Comparison of ENCODE assay signal across 10 mouse cellular contexts in genomic region chr16:44695859-44696620, GRCm38 (mm10). TPM values are rescaled to one million over a fixed set of nuclear protein-coding genes. Genes with fewer than 3 reads are reported as not detected.
DNase-seq lines count a peak whose midpoint lies in the region; ATAC-seq and TF ChIP-seq lines count a peak whose summit lies in the region.
"Had no signal": no experiment of that assay in that cellular context is flagged by ENCODE, and none has a peak within 500 bp of the region (broad histone marks: within the 10 kb centered on the region; RNA-seq: fewer than 3 reads in every experiment).

No protein-coding gene starts in this region.

- peak; percentile 97 for ATAC-seq in kidney, embryonic 15.5 days (replicated peaks; ENCODE audit: low FRiP score)
- ATAC-seq in forebrain, postnatal 0 days, result peak; percentile 28; the same call in 1 of the 2 replicates
- ATAC-seq in hindbrain, embryonic 14.5 days (ENCODE audit: low FRiP score), result peak; percentile 34; the same call in 1 of the 2 replicates

- H3K27ac ChIP-seq in kidney, embryonic 15.5 days, result peak overlapping the region; percentile 83
- no peak overlapping the region for H3K27ac ChIP-seq in forebrain, postnatal 0 days (ENCODE audit: low read depth, low read length)
- 0 out of 2 replicates have a peak overlapping the region, but pooled peaks have one; percentile 8 for H3K27ac ChIP-seq in hindbrain, embryonic 14.5 days
- H3K27ac ChIP-seq: liver, embryonic 14.5 days had no signal

- no peaks in the 10 kb centered on the region for H3K9me3 ChIP-seq in kidney, embryonic 15.5 days (replicated peaks)
- H3K9me3 ChIP-seq in forebrain, postnatal 0 days (ENCODE audit: low read length), result no peaks in the 10 kb centered on the region
- no peaks in the 10 kb centered on the region for H3K9me3 ChIP-seq in hindbrain, embryonic 14.5 days (ENCODE audit: control insufficient read depth, low read length)

- TF ChIP-seq CTCF in forebrain, postnatal 0 days (IDR thresholded peaks at IDR 0.05; ENCODE audit: low read depth), result no peak

- no peaks in the 10 kb centered on the region for H3K27me3 ChIP-seq in kidney, embryonic 15.5 days
- no peaks in the 10 kb centered on the region for H3K27me3 ChIP-seq in forebrain, postnatal 0 days (ENCODE audit: insufficient read depth, low read length)
- H3K27me3 ChIP-seq in hindbrain, embryonic 14.5 days (ENCODE audit: control insufficient read depth, insufficient read depth, low read length), result no peaks in the 10 kb centered on the region

- no peaks in the 10 kb centered on the region for H3K36me3 ChIP-seq in kidney, embryonic 15.5 days
- no peaks in the 10 kb centered on the region for H3K36me3 ChIP-seq in forebrain, postnatal 0 days (ENCODE audit: insufficient read depth)
- no peaks in the 10 kb centered on the region for H3K36me3 ChIP-seq in hindbrain, embryonic 14.5 days (replicated peaks; ENCODE audit: control insufficient read depth, insufficient read depth)

- H3K9ac ChIP-seq in kidney, embryonic 15.5 days, result no peak overlapping the region
- H3K9ac ChIP-seq in forebrain, postnatal 0 days, result no peak overlapping the region
- H3K9ac ChIP-seq in hindbrain, embryonic 14.5 days, result no peak overlapping the region
- H3K9ac ChIP-seq: liver, embryonic 14.5 days had no signal

- peaks cover 18% of the 10 kb centered on the region for H3K4me1 ChIP-seq in kidney, embryonic 15.5 days
- H3K4me1 ChIP-seq in forebrain, postnatal 0 days (ENCODE audit: insufficient read depth), result no peaks in the 10 kb centered on the region
- peaks cover 8% of the 10 kb centered on the region; the same call in 1 of the 2 replicates for H3K4me1 ChIP-seq in hindbrain, embryonic 14.5 days (replicated peaks; ENCODE audit: control insufficient read depth, insufficient read depth, low read length)

- no peak overlapping the region for H3K4me2 ChIP-seq in kidney, embryonic 15.5 days
- no peak overlapping the region for H3K4me2 ChIP-seq in forebrain, postnatal 0 days (ENCODE audit: low read depth)
- no peak overlapping the region for H3K4me2 ChIP-seq in hindbrain, embryonic 14.5 days (replicated peaks)

- 24% methylated on average over 12 of the region's 12 CpGs for WGBS in kidney, embryonic 15.5 days
- 30% methylated on average over 12 of the region's 12 CpGs for WGBS in forebrain, postnatal 0 days
- WGBS in hindbrain, embryonic 14.5 days, result 50% methylated on average over 12 of the region's 12 CpGs

- no peak overlapping the region for H3K4me3 ChIP-seq in kidney, embryonic 15.5 days (replicated peaks)
- H3K4me3 ChIP-seq in forebrain, postnatal 0 days (ENCODE audit: low read depth, low read length), result no peak overlapping the region
- H3K4me3 ChIP-seq in hindbrain, embryonic 14.5 days (replicated peaks; ENCODE audit: low read length), result no peak overlapping the region

- DNase-seq in kidney, adult 8-10 months, result no peak
- no peak for DNase-seq in forebrain, postnatal 0 days
- no peak for DNase-seq in hindbrain, embryonic 14.5 days (ENCODE audit: low spot score)
- peak; percentile 30 for DNase-seq in mesoderm, embryonic 11.5 days (ENCODE audit: low read depth, low spot score)
- no peak for DNase-seq in spleen, adult 18-20 months
- DNase-seq in layer of hippocampus, adult 8-10 months (ENCODE audit: low spot score in 2 of 2), result no peak
- no peak for DNase-seq in thymus, postnatal 25 days
- DNase-seq: adrenal gland, adult 2 months had no signal

RNA-seq across cellular contexts. Expression of gene Nepro, which starts 28.1 kb away (rescaled TPM):
- 10.5 and 11.3 TPM in 2 replicates for polyA plus RNA-seq in kidney, embryonic 15.5 days (2015; fragmentation: Nextera tagmentation; extraction: Ambion mirVana)
- 4.0 and 5.4 TPM in 2 replicates for total RNA-seq in forebrain, postnatal 0 days (2014; rRNA removed)
- polyA plus RNA-seq in forebrain, postnatal 0 days (2015; fragmentation: Nextera tagmentation; extraction: Ambion mirVana), result 1.7 and 2.2 TPM in 2 replicates
- 4.4 and 5.4 TPM in 2 replicates for polyA plus RNA-seq in hindbrain, embryonic 14.5 days (2014; fragmentation: Nextera tagmentation; extraction: Ambion mirVana)
- 1 to 10 TPM; 5.0 to 9.0 (median 6.0) TPM for total RNA-seq in layer of hippocampus, adult 8-10 months (2022)

RNA-seq across cellular contexts. Expression of gene Gtpbp8, which starts 50.1 kb away (rescaled TPM):
- polyA plus RNA-seq in kidney, embryonic 15.5 days (2015; fragmentation: Nextera tagmentation; extraction: Ambion mirVana), result 29.5 and 32.8 TPM in 2 replicates
- 28.6 and 45.3 TPM in 2 replicates for total RNA-seq in forebrain, postnatal 0 days (2014; rRNA removed)
- polyA plus RNA-seq in forebrain, postnatal 0 days (2015; fragmentation: Nextera tagmentation; extraction: Ambion mirVana), result 26.9 and 32.0 TPM in 2 replicates
- 41.5 and 43.8 TPM in 2 replicates for polyA plus RNA-seq in hindbrain, embryonic 14.5 days (2014; fragmentation: Nextera tagmentation; extraction: Ambion mirVana)
- 10 to 100 TPM; 20.8 to 27.8 (median 26.8) TPM for total RNA-seq in layer of hippocampus, adult 8-10 months (2022)

Comparison
In these comparisons a context has a peak if more than half of its experiments do, and no peak if none do; other contexts are left out.
1. ATAC-seq: peak in every context shown above with its lines; median percentile 97 in kidney, embryonic 15.5 days; 34 in hindbrain, embryonic 14.5 days; 28 in forebrain, postnatal 0 days.